Mouse (Mus musculus): ENCODE data around the gene Zfp148.
A peak's percentile ranks its signal among the peaks of the same experiment; 100 is the strongest.
"Not testable (repeated sequence)": the region's sequence is repeated elsewhere in the genome, so short reads cannot be mapped to it uniquely, and the experiment has no call there.

Zfp148 gene

DNA sequence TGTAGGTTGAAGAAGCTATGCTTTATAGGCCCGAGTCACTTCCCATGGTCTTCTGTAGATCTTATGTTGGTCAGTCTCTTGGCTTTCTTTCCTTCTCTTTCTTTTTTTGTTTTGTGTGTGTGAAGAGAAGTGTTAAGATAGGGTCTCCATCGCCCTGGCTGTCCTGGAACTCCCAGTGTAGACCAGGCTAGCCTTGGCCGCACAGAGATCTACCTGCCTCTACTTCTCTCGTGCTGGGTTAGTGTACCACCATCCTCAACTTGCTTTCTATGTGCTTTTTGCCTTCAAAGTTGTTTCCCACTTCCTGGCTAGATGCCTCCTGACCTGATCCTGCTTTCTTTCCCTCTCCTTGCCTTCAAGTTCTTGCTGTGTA, 84.6 kb downstream of the Zfp148 start:
- no peak for DNase-seq

DNA sequence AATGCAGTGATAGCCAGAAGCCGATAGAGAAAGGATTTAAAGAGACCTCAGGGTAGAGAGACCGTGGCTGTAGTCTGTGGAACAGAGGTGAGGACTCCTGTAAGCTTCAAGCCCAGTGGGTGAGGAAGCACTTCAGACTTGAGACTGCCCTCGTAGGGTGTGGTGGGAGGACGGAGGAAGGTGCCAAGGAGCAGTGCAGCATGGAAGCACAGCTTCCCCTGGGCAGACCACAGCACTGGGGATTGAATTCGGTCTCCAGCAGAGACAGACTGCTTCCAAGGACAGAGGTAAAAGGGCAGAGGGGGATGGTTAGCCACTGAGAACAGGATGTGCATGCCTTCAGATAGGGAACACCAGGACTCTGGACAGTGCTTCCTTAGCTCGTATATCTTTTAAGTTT, 86.8 kb downstream of the Zfp148 start:
- no peak for DNase-seq

DNA sequence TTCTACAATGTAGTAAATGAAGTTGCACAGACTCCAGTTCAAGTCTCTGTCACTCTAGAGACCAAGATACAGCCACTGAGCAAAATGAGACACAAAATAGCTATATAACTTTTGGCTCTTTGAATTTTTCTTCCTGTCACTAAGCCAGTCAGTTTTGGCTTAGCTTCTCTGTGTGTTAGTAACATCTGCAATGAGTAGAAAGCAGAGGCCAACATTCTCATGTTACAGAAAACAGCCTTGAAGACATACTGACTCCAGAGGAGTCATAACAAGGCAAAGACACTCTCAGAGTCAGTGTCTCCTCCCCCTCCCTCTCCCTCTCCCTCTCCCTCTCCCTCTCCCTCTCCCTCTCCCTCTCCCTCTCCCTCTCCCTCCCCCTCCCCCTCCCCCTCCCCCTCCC, 89.3 kb downstream of the Zfp148 start:
- no peak for DNase-seq

DNA sequence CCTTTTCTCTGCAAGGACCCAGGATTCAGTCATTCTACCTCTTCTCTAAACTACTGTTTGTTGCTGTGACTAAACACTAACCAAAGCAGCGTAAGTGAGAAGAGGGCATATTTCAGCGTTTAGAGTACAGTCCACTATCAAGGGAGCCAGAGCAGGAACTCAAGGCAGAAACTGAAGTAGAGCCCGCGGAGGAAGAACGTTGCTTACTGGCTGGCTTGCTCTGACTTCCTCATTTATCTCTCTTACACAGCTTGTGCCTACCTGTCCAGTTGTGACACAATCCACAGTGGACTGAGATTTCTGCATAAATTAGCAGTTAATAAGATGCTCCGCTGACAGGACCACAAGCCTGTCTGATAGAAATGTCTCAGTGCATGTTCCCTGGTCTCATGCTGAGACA, 93.7 kb downstream of the Zfp148 start:
- DNase-seq = no peak

DNA sequence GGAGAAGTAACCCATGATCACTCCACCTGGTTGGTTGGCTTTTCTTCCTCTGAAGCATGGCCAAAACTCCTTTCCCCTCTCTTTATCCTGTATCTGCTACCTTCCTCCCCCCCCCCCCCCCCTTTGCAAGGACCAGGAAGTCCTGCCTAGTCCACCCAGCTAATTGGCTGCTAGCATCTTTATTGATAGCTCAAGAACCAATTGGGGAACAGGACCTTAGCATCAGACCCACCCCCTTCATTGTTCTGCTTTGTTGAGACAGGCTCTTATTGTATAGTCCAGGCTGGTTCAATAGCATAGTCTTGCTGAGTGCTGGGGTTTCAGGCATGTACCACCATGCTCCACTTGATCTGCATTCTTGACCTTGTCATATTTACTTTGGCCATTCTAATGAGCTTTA, 99.3 kb downstream of the Zfp148 start:
- DNase-seq = no peak

DNA sequence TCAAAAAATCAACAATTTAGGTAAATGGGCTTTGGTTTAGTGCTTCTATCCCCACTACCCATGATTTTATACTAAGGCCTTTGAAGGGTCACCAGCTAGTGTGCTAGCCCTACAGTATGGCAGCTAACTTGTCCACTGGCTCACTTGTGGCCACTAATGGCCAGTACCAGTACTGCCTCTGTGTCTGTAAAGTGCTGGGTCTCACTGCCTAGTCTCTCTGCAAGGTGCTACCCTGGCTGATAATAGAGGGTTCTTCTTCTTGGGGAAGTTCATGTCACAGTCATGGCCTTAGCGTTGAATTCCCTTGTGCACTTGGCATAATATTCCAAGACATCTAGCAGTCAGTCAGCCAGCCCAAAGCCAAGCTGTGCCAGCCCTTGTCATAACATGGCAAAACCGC, 100.5 kb downstream of the Zfp148 start:
- DNase-seq = no peak

DNA sequence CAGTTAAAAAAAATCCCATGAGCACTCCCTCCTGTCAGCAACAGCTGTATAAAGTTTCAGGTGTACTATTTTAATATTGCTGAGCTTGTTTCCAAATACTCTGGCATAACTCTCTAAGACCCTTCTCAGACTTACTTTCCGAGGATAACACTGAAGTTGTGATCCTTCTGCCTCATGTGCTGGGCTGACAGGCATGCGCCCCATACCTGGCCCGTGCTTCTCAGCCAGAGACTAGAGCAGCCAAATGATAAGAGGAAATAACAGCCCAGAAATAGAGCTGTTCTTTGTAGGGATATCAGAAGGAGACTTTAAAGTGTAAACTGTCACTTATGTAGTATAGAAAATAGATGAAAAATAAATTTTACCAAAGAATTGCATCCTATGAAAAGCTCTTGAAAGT, 101.7 kb downstream of the Zfp148 start:
- DNase-seq = no peak

DNA sequence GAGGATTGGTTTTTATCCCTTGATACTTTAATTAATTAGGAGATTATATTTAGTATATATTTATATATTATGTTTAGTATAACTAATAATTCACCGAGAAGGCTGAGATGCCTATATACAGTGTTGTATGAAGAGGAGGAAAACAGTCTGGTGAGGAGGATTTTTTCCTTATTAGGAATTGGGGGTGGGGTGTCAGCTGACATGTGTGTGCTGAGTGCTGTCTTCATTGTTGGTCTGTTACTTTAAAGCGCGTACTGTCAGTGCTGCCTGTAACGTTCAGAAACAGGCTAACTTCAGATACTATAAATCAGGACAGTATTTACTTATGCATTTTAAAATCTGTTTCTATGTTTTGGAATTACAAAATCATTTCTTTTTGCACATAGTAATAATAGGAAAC, 107.1 kb downstream of the Zfp148 start:
- no peak for DNase-seq

DNA sequence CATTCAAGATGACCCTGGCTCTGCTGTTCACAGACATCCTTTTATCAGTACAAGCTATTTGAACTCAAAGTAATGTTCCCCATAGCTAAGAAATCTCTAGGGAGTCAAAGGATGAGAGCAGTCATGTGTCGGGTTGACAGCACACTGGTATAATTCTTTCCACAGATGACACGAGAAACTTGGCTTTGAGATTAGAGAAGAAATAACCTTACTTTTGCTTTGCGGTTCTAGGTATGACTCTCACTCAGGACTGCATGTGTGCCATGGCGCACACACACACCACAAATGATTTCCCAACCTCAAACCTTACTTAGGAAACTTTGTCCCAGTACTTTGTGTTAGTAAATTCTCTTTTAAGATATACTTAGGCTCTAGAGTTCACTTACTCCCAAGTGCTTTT, 113.7 kb downstream of the Zfp148 start:
- no peak for DNase-seq

DNA sequence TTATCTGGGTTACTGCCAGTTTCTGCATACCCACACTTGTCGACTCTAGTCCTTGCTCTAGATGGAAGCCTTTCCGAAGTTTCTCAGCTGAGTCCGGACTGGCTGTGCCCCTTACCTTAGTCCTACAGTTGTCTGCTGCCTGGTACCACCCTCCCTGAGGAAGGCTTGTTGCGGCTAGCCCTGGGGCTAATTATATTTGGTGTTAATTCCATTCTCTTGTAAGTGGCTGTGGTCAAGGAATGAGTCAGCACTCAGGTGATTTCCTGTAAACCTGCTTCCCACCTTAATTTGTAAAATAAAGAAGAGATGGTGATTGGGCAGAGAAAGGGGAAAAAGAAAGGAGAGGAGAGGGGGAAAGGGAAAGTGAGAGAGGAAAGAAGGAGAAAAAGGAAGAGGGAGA, 127.4 kb downstream of the Zfp148 start:
- no peak for DNase-seq

DNA sequence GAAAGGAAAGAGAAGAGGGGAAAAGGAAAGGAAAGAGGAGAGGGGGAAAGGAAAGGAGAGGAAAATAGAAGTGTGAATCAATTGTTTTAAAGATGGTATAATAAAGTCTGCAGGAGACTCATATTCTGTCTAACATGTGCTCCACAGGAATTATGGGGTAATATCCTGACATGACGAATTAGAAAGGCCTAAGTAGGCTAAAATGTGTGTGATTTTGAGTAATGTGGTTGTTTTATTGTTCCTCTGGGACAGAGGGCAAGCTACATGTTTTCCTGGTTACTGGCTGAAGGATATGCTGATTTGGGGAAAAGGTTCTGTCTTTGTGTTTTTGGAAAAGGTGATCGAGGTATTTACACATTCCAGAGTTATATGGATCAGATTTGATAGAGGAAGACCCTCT, 128.6 kb downstream of the Zfp148 start:
- DNase-seq = not testable (repeated sequence)

DNA sequence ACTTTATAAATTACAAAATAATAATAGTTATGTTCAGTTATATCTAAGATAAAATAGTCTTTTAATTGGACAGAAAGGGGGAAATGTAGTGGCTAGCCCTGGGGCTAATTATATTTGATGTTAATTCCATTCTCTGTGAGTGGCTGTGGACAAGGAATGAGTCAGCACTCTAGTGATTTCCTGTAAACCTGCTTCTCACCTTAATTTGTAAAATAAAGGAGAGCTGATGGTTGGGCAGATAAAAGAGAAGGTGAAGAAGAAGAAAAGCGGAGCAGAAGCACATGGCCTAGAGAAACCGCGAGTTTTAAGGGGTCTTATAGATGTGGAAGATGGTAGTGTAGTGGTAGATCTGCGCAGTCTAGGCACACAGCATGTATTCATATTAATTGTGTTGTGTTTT, 130.2 kb downstream of the Zfp148 start:
- DNase-seq = not testable (repeated sequence)

DNA sequence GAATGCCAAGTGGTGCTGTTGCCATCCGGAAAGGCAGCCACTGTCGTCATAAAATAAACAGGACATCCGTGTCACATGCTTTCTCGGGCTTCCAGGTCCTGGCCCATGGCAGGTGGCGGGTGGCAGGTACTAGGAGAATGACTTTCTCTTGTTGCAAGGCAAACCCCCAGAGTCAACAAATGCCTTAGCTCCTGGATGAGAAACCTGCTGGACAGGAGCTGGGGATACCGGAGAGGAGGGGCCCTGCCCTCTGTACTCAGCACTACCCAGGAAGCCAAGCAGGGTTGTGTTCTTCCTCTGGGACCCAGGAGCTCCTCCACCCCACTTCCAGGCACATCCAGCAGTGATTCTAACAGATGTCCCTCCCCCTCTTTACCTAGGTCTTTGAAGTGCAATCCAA, 131.9 kb downstream of the Zfp148 start:
- DNase-seq = no peak

DNA sequence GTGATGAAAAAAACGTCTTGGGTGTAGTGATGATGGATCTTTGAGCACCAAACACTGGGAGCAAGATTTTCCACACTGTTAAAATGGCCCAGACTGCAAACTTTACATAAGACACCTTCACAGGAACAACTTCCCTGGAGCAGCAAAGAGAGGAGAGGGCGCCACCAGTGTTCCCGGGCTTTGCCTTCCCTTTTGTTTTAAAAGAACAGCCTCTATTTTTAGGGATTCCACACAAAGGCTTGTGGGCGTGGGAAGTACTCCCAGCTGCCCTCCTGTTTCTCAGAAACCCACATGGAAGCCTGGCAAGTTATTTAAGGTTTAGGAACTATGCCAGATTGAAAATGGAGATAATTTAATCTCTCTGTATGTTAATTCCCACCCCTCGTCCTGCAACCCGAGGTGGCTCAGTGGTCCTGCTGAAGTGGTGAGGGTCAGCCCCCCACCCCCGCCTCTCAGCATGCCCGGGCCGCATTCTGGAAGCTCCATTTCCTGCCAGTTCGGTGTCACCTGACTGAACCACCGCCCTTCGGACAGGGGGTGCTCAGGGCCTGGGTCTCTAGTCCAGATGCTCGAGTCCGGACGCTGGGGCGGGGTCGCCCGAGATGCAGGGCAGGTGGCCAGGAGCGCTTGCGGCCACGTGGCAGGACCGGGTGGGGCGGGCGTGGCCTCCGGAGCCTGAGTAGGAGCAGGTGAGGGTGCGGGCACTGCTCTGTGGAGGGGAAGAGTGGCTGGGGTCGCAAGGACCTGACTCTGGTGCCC, 136.3 kb downstream of the Zfp148 start, which contains the start of gene Slc12a8:
Slc12a8 (plus strand) TSS at position 522 of the 759 bp plus-strand sequence.
- peak; percentile 86 for DNase-seq

DNA sequence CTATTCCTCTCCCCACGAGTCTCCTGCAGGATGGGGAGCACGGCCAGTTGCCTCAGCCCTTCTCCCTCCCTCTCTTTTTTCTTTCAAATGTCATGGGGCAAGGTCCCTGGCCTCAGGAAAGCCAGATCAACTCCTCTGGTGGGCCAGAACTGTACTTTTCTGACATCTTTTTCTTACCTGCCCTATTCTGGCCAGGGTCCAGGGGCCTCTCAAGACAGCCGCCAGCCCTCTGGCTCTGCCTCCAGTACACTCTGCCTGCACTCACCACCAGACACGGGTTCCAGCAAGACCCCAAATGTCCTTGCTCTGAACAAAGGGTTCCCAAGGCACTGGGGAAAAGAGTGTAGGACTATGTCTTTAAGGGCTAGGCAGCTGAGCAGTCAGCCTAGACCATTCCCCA, 137.0 kb downstream of the Zfp148 start:
- no peak for DNase-seq

DNA sequence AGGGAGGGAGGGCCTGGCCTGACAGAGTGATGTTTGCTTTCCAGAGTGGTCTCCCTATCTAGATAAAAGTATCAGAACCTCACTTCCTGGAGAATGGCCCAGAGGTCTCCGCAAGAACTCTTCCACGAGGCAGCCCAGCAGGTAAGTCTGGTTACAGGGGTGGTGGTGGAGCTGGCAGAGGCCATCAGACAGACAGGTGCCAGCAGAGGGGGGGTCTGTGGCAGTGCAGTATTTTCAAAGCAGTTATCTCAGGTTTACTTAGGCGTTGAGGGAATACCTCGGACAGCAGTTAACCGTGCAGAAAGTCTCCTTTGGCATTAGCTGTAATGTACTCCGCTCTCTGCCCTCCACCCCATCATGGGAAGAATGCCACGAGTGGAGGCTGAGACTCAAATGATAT, 137.6 kb downstream of the Zfp148 start:
- no peak for DNase-seq

DNA sequence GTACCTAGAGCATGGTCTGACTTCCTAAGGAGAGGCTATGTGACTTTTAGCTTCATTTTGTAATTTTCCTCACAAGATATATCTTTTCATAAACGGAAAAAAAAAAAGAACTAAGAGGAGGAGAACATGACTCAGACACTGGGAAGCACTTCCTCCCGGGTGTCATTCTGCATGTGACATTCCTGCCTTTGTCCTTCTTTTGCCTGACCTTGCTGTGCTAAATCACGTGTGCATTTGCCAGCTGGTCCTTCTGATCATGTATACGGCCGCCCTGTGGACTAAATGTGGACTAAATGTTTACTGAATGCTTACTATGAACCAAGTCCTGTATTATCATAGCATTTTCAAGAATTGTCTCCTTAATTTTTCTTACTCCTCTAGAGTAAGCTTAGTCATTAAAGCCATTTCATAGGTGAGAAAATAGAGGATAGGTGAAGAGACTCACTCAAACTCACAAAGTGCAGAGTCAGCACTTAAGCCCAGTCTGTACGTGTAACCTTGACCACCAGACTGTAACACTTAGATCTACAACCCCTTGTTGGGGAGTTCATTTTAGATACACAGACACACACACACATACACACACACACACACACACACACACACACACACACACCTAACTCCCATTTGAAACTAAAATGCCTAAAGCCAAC, 139.4 kb downstream of the Zfp148 start:
- DNase-seq = no peak

DNA sequence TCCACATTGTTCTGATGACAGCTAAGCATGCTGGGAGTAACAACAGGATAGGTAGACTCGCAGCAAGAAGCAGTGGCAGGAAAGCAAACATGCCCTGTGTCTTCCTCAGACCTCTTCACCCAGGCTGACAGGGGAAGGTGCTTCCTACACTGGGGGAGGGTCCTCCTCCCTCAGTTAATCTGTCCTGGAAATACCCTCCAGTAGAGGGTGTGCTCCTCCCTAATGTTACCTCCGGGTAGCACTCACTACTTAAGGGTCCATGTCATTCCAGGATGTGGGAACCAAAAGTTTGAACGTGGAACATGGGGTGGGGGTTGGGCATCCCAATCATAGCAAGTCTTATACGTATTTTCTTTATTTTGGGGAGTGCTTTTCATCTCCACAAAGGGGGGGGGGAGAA, 141.9 kb downstream of the Zfp148 start:
- no peak for DNase-seq

DNA sequence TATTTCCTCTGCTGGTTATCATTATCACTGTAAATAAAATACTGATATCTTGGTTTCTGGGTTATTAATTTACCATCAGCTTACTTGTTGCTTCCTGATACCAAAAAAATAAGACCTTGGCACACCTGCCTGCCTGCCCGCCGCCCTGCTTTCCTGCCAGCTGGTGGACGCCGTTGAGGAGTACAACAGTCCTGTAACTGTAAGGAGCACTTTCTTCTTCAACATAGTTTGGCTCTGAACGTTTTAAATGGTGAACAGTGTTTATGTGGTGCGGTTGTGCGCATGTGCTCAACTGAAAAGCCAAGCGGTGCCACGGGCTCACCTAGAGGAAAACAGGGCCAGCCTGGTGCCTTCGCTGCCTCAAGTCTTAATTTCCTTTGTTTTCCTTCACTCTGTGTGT, 142.9 kb downstream of the Zfp148 start:
- no peak for DNase-seq

DNA sequence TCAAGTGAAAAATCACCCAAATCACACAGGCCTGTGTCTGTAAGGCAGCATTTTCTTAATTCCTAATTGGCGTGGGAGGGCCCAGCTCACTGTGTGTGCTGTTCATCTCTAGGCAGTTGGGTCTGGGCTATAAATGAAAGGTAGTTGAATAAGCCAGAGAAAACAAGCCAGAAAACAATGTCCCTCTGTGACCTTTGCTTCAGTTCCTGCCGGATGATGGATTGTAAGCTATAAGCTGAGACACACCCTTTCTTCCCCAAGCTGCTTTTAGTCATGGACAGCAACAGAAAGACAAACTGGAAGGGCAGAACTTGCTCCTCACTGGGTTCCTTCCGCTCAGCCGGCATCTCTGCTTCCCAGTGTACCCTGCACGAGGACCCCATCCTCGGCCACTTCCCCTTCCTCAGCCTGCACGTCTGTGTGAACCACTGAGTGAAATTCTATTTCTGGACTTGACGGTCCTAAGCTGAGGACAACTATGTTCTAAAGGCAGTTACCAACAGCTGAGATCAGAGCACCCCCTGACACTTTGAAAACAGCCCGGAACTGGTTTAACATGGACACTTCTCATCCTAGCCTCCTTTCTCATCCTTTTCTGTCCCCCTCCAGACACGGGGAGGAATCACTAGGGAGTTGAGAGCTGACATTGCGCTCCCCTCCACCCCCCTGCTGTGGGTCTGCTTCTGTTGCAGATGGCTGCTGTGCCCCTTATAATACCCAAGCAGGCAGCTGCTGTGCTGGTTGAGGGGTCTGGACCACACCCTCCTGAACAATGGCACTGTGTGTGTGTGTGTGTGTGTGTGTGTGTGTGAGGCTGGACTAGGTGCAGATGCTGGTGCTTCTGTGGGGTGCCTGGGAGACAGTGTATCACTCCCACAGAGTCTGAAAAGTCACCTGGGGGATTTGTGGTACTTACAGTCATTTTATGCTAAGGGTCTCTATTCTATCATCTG, 149.1 kb downstream of the Zfp148 start:
- peak; percentile 19 for DNase-seq

DNA sequence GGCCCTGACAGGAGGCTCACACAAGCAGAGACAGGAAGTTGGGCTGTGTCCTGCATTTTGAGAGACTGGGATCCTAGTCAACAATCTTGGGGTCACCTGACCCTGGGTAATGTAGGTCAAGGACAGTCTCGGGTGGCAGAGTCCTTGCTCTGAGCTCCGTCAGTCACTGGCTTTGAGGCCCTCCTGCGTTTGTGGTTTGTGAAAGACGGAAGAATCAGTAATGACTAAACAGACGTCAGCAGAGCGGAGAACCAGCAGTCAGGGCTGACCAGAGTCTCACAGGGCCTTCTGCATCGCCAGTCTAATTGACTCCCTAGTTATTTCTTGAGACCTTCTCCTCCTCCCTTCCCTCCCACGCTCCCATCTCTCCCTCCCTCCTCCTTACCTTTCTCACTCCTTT, 150.5 kb downstream of the Zfp148 start:
- DNase-seq = no peak

DNA sequence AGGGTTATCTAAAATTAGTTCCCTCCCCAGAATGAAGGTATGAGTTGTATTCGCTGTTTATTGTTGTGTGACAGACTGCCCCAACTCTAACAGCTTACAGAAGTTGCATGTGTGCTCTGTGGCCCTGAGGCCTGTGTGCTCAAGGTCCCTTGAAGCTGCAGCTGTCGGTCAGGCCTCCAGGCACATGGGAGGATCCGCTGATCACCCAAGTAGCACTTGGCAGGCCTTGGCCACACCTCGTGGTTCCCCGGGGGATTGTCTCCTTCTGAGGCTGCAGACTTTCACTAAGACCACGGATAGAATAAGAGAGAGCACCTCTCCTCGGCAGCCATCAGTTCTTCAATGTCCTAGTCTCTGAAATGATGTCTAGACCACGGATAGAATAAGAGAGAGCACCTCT, 155.8 kb downstream of the Zfp148 start:
- no peak for DNase-seq

DNA sequence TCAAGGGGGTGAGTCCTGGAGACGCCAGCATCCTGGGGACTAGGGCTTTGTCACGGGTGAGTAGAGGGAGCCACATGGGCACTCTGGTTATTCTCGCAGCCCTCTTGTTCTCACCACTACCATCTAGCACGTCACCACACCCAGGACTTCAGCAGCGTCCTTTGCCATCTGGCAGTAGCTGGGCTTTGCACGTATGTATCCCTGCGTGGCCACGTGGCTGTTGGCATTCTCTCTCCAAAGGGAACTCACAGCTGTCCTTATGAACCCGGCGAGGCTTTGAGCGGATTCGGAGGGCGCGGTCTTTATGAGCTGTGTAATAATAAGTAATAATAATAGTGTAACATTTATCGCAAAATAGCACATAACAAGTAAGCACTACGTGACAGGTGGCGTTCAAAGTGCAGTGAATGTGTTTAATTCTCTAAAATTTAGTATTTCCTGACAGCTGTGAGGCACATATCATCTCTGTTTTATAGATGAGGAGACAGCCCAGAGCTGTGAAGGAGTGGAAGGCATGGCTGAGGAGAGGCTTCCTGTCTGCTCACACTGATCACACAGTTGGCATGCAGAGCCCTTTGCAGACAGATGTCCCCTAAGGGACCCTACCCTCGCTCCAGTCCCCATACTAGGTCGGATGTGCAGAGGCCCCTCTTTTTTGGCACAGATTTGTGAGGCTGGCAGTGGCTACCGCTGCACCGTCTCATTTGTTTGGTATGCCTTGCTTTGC, 157.0 kb downstream of the Zfp148 start:
- DNase-seq = no peak
